ENCODE assay signal across 29 mouse cellular contexts in genomic region chr5:91027840-91028239, GRCm38 (mm10). TPM values are rescaled to one million over a fixed set of nuclear protein-coding genes. Genes with fewer than 3 reads are reported as not detected.
"Had no signal": no experiment of that assay in that cellular context is flagged by ENCODE, and none has a peak within 500 bp of the region (broad histone marks: within the 10 kb centered on the region; RNA-seq: fewer than 3 reads in every experiment).

No protein-coding gene starts in this region.

- ATAC-seq: forebrain, postnatal 0 days; hindbrain, postnatal 0 days; intestine, embryonic 16.5 days had no signal

- H3K4me3 ChIP-seq: heart, adult 2 months; heart, embryonic 10.5 days; heart, embryonic 12.5 days; hindbrain, embryonic 10.5 days; hindbrain, embryonic 12.5 days; kidney, embryonic 15.5 days; limb, embryonic 13.5 days; limb, embryonic 15.5 days had no signal

- H3K4me2 ChIP-seq: heart, embryonic 12.5 days; hindbrain, embryonic 12.5 days; hindbrain, embryonic 14.5 days; kidney, embryonic 15.5 days; limb, embryonic 13.5 days; limb, embryonic 15.5 days had no signal

- H3K9me3 ChIP-seq: heart, embryonic 10.5 days; heart, embryonic 12.5 days; hindbrain, embryonic 10.5 days; hindbrain, embryonic 12.5 days; kidney, embryonic 15.5 days; limb, embryonic 13.5 days; limb, embryonic 15.5 days had no signal

- H3K27ac ChIP-seq: heart, adult 2 months; heart, embryonic 10.5 days; hindbrain, embryonic 10.5 days; hindbrain, embryonic 12.5 days; hindbrain, embryonic 14.5 days; hindbrain, postnatal 0 days; kidney, embryonic 15.5 days; kidney, postnatal 0 days; limb, embryonic 13.5 days; limb, embryonic 15.5 days had no signal

- DNase-seq: forebrain, postnatal 0 days; gastrocnemius, postnatal 14 days; gastrocnemius, postnatal 36 days; heart, adult 11 months; heart, adult 2 months; heart, postnatal 10 days; heart, postnatal 4 days; kidney, adult 11 months; kidney, adult 2 months; kidney, adult 9 months; kidney, postnatal 14 days; kidney, postnatal 36 days; layer of hippocampus, adult 9-11 months; layer of hippocampus, postnatal 36 days; left cerebral cortex, postnatal 4 days had no signal

- H3K4me1 ChIP-seq: heart, embryonic 10.5 days; hindbrain, embryonic 10.5 days; hindbrain, embryonic 12.5 days; kidney, embryonic 15.5 days; limb, embryonic 13.5 days; limb, embryonic 15.5 days had no signal

- H3K36me3 ChIP-seq: heart, embryonic 10.5 days; heart, embryonic 12.5 days; hindbrain, embryonic 10.5 days; hindbrain, embryonic 12.5 days; kidney, embryonic 15.5 days; limb, embryonic 13.5 days; limb, embryonic 15.5 days had no signal

- H3K9ac ChIP-seq: forebrain, postnatal 0 days; heart, embryonic 12.5 days; hindbrain, embryonic 12.5 days; hindbrain, embryonic 14.5 days; kidney, embryonic 15.5 days; limb, embryonic 13.5 days; limb, embryonic 15.5 days had no signal

- H3K27me3 ChIP-seq: heart, embryonic 12.5 days; hindbrain, embryonic 12.5 days; kidney, embryonic 15.5 days; limb, embryonic 13.5 days; limb, embryonic 15.5 days had no signal

RNA-seq across cellular contexts. Expression of gene Epgn, which starts 0.6 kb away (rescaled TPM):
- polyA plus RNA-seq: heart, embryonic 12.5 days; heart, embryonic 14.5 days; hindbrain, embryonic 14.5 days; hindbrain, postnatal 0 days; intestine, embryonic 14.5 days; kidney, adult 2 months; kidney, embryonic 15.5 days had no signal

RNA-seq across cellular contexts. Expression of gene Ereg, which starts 46.6 kb away (rescaled TPM):
- polyA plus RNA-seq: forebrain, postnatal 0 days; heart, embryonic 14.5 days; hindbrain, embryonic 10.5 days; hindbrain, embryonic 12.5 days; hindbrain, embryonic 14.5 days; hindbrain, postnatal 0 days; kidney, embryonic 15.5 days; kidney, postnatal 0 days; limb, embryonic 11.5 days; limb, embryonic 13.5 days had no signal
